Mouse (Mus musculus): ENCODE results near the gene Nek2.

Nek2 gene

DNA sequence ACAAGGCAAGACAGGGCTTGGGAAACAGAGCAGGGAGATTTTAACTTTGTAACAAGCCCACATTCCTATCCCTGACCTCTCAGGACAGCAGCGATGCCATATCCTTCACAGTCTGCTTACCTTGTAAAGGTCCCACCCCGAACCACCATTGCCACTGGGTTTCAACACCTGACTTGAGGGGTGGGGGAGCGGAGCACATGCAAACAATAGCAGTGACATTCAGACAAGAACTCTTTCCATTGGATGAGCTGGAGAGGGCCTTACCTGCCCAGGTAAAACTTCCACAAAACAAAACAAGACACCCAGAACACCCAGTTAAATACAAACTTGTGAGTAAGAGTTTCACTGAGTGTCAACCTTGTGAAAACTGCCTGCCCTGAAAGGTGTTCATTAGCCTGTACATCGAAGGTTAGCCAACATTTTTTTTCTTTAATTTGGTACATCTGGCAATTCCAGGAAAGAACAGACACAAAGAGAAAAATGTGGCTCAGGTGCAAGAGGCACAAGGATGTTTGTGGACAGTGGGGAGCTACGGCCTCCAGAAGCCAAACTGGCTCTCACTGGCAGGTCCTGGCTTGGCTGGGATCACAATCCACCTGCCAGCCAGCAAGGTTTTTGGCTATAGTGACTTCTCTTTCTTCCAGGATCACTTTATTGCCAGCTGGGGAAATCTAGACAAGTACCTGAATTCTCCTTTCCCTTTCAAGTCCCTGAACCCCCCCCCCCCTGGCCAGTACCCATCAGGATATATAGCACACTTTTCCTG is 35.8 kb downstream of the Nek2 start:
- no peak for DNase-seq (ENCODE audit: low read depth in 1 of 2, low spot score in 2 of 2)

DNA sequence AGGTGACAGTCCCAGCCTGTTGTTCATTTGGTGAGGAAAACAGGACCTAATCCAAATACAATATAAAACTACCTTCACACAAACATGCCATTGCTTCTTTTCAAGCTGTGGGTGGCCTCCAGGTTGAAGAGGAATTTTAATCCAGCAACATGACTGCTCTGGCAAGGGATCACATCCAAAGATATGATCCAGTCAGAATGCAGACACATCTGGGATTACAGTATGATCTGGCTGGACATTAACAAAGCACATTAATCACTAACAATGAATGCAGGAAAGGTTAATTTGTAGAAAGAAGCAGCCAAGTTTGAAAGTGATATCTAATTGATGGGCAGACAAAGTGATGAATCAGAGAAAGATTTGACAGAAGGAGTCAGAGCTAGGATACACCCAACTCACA is 36.9 kb downstream of the Nek2 start:
- no peak for DNase-seq (ENCODE audit: low read depth in 1 of 2, low spot score in 2 of 2)

DNA sequence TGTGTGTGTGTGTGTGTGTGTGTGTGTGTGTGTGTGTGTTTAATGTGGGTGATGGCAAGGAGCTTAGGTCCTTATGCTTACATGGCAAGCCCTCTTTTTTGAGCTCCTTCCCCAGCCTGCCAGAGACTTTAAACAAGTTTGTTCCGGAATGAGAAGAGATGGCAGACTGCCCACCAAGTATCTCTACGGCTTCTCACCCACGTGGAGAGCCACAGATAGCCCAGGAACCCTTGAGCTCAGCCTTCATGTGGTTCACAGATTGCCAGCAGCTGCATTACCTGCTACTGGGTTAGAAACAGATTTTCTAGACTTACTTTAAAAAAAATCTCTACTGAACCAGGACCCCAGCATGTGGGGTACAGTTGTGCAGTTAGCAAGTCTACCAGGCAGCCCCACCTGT is 38.6 kb downstream of the Nek2 start:
- no peak for DNase-seq (ENCODE audit: low read depth in 1 of 2, low spot score in 2 of 2)

DNA sequence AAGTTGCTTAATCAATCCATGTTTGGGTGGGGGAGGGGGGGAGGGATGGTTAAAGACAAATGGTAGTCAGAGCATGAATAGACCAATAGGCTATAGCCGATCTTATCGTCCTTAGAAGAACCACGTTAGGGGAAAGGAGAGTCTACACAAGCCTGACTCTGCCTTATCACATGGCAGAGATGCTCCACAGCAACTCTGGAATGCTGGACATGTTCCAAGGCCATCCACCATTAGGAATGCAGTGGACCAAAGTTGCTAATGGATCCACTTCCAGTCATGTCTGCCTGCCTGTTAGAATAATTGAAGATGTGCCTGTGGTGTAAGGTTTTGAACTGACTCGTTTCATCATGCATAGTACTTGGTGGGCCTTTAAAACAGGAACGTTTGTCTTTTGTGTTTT is 40.0 kb downstream of the Nek2 start:
- no peak for DNase-seq (ENCODE audit: low read depth in 1 of 2, low spot score in 2 of 2)

DNA sequence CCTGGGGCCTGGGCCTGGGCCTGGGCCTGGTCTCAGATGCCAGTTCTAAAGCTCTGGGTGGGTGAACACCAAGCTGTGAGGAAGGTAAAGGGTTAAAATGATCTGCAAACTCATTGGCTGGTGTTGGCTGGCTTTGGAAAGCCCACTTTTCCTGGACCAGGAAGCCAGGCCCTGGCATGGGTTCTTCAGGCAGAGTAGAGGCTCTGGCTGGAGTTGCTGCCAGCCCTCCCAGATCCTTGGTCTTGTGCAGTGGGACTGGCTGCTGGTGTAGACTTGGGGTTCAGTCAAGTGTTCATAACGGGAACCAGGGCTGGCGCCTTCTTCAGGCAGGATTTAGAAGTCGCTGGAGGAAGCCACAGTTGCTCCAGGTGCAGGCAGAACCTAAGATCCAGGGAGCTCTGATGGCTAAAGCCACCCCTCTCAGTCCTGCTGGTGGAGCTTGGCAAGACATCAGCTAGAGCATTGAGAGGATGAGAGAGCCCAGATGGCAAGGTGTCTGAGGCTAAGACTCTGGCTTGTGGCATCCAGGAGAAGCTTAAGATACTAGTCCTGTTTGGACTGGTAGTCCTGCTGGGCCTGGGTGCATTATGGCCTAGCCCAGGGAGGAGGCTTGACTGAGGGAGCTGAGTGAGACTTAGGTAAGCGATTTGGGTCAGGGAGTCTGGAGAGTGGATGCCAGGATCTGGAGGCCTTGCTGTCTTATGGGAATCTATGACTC is 42.7 kb downstream of the Nek2 start:
- DNase-seq (ENCODE audit: low read depth in 1 of 2, low spot score in 2 of 2) = no peak

DNA sequence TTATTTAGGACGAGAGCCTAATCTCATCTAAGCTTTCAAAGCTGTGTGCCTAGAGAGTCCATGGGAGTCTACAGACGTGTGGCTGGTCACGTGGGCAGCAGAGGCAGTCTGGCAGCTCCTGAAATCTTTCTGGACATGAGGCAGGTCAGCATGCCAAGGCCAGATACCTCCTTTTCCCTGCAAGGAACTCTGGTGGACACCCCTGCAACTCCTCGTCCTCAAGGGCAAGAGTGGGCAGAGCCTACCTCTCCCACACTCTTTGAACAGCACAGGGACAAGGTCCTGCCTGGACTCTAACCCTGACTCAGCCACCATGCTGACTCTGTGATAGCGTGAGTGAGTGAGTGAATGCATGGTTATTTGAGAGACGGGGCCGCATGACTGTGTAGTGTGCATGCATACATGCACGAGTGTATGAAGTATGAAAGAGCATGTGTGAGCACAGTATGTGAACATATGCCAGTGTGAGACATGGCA is 43.3 kb downstream of the Nek2 start:
- DNase-seq (ENCODE audit: low read depth in 1 of 2, low spot score in 2 of 2) = no peak

DNA sequence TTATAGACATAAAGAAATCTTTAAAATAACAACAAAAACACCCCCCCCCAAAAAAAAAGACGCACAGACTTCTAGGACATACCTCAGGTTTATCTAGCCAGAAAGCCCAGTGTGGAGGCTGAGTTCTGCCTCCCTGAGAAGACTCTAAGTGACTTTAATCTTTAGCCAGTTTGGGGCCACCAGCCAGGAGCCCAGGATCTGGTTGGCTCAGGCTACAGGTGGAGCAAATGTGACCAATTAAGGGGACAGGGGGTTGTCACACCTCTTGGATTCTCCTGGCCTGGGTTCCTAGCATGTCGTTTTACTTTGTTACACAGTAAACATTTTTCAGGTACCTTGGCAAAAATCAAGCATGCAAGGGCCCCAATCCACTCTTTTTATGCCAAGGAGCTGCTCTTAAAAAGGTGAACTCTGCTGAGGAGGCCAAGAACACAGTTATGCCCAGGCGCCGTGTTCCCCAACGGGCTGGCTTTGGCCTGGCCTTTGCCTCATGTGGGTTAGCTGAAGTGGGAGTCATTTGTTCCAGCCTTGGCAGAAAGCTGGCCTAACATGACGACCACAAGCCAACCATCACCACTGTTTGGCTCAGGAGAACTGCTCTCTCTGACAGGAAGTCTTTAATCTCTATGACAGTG is 50.9 kb downstream of the Nek2 start:
- no peak for DNase-seq (ENCODE audit: low read depth in 1 of 2, low spot score in 2 of 2)

DNA sequence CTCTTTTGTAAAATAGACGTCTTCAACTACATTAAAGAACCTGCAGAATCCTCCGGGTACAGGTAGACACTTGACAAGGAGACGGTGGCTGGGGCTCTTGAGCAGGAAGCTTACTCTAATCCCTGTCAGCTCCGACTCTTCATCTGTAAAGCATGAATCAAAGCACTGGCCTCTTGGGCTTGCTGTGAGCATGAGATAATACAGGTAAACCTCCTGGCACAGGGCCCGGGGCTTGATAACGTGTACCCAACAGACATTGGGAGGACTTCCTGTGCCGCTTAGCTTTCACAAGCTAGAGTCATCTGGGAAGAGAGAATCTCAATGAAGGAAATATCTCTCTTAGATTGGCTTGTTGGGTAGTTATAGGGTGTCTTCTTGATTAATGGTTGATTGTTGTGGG is 53.8 kb downstream of the Nek2 start:
- no peak for DNase-seq (ENCODE audit: low read depth in 1 of 2, low spot score in 2 of 2)

DNA sequence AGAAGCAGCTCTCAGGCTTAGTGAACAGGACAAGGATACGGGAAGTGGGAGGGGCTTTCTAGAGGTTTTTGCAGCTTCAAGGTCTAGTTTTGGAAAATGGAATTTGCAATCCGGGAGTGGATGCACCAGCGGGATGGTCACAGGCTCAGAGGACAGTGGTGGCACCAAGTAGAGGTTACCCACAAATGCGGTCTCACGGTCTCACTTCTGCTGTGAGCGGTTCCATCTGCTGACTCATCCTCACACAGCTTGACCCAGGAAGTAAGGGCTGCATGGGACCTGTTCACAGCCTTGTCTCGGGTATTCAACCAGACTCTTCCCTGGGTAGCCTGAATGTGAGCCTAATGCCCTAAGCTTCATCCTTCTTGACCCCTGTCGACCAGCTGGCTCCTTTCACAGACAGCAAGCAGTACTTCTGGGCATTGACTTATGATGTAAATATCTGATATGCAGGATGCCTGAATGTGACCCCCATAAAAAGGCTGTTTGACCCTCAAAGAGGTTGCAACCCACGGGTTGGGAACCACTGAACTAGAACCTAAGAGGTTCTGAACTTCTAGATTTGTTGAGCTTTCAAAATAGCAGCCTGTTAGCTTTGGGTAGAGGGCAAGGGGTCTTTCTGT is 54.5 kb downstream of the Nek2 start:
- DNase-seq (ENCODE audit: low read depth in 1 of 2, low spot score in 2 of 2) = peak; percentile 33 to 53

DNA sequence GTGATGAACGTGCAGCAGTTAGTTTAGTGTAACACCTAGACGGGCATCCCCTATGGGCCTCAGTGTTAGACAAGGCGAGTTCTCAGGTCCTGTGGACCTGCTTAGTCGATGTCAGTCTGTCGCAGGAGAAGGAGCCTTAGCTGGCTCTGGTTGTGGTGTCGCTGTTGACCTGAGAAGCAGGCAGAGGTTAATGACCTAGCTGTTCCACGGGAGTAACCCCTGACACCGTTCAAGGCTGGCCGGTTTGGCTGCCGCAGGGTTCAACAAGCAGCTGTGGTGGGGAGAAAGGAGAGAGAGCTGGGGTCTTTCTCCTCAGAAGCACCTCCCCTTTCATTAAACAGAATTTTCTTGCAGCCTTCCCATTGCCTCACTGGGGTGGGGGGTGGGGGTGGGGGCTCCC is 56.4 kb downstream of the Nek2 start:
- no peak for DNase-seq (ENCODE audit: low read depth in 1 of 2, low spot score in 2 of 2)

DNA sequence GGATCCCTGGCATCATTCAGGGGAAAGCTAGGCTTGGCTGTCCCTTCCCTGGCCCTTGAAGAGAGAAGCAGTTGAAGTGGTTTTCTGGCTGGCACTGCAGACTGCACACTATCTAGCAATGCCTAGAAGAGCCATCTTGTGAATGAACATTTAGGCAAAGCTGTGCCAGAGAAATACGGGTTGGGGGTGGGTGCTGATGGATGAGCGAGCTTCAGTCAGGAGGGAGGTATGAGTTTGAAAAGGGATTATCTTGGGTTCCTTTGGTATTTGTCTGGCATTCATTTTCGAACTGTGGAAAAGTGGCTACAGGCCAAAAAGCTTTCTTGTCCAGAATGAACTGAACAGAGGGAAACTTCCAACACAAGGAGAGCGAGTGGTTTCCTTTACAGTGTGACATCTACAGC is 57.3 kb downstream of the Nek2 start:
- no peak for DNase-seq (ENCODE audit: low read depth in 1 of 2, low spot score in 2 of 2)

DNA sequence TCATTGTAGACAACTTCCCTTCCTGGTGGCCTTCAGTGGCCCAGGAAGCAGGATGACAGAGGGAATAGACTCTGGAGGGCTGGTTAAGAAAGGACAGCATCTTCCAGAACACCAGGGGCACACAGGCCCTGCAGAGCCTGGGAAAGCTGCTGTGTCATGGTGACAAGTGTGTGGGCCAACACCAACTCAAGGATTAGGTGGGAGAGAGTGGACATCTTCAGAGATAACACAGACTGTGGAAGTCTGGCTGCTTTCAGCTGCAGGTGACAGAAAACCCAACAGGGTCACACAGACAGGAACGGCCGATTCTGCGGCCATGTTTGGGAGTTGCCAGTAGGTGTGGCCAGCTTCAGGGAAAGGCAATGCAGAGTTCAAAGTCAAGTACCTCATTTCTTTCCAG is 59.0 kb downstream of the Nek2 start:
- DNase-seq (ENCODE audit: low read depth in 1 of 2, low spot score in 2 of 2) = no peak

DNA sequence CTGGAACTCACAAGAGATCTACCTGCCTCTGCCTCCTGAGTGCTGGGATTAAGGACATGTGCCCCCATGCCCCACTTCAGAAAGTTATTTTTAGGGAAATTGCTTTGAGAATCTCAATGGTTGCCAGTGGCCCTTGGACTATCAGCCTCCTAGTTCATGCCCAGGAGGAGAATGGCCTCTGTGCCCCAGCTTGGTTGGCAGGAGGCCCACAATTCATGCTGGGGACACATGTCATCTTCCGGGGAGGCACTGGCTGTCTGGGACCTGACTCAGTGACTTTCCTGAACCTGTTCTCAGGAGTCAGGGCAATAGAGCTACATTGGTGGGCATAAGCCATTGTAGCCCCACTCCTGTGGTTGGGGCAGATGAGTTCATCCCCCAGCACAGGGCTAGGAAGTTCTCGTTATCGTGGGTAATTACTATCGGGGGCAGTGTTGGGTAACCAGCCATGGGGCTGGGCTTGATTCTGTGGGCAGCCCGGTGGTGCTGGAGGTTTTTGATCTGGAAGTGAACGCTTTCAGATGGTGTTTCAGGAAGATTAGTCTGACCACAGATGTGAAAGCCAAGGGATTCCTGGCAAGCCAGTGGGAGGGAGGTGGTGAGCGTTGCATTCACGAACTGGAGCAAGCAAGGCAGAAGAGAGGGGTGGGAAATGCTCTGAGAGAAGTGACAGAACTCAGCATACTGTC is 59.8 kb downstream of the Nek2 start:
- DNase-seq (ENCODE audit: low read depth in 1 of 2, low spot score in 2 of 2) = no peak

DNA sequence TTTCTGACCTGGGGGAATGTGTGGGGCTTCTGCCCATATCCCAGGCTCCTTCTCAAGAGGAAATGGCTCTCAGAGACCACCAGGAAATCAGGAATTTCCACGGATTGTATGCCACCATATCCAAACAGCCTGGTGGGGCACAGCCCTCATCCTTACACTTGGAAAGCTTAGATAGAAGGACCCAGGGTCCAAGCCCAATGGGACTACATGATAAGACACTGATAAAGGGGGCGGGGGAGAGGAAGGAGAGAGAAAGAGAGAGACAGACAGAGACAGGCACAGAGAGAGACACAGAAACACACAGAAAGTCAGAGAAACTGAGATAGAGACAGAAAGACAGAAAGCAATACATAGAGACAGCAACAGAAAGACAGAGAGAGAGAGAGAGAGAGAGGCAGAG is 60.4 kb downstream of the Nek2 start:
- DNase-seq (ENCODE audit: low read depth in 1 of 2, low spot score in 2 of 2) = no peak
